In genomic region chr14:36764377-36764776, GRCm38 (mm10) we compare ENCODE assay signal across 16 mouse cellular contexts.
"Had no signal": no experiment of that assay in that cellular context is flagged by ENCODE, and none has a peak within 500 bp of the region (broad histone marks: within the 10 kb centered on the region; RNA-seq: fewer than 3 reads in every experiment).

No protein-coding gene starts in this region.

- DNase-seq: retina, postnatal 1 day; right cerebral cortex, adult 18-20 months; right cerebral cortex, postnatal 14 days; right cerebral cortex, postnatal 25 days; right cerebral cortex, postnatal 4 days; spleen, adult 18-20 months; thymus, adult 18-20 months; thymus, adult 2 months; thymus, postnatal 14 days; thymus, postnatal 25 days; thymus, postnatal 36 days; thymus, postnatal 4 days had no signal

- H3K4me3 ChIP-seq: neural tube, embryonic 13.5 days; neural tube, embryonic 15.5 days; stomach, embryonic 15.5 days had no signal

- H3K27ac ChIP-seq: neural tube, embryonic 13.5 days; neural tube, embryonic 15.5 days; stomach, embryonic 15.5 days; stomach, postnatal 0 days had no signal
